Mouse (Mus musculus) left cerebral cortex, adult 9 months (tissue): ENCODE results near the gene Abcg4.
A peak's percentile ranks its signal among the peaks of the same experiment; 100 is the strongest.
"Not testable (repeated sequence)": the region's sequence is repeated elsewhere in the genome, so short reads cannot be mapped to it uniquely, and the experiment has no call there.

Source experiments
- DNase-seq, 2 experiments: peaks; one replicate each; pipeline ENCODE4 v3.0.0; 2022; ENCODE audit warnings: low spot score in 2 of 2

Abcg4 gene

DNA sequence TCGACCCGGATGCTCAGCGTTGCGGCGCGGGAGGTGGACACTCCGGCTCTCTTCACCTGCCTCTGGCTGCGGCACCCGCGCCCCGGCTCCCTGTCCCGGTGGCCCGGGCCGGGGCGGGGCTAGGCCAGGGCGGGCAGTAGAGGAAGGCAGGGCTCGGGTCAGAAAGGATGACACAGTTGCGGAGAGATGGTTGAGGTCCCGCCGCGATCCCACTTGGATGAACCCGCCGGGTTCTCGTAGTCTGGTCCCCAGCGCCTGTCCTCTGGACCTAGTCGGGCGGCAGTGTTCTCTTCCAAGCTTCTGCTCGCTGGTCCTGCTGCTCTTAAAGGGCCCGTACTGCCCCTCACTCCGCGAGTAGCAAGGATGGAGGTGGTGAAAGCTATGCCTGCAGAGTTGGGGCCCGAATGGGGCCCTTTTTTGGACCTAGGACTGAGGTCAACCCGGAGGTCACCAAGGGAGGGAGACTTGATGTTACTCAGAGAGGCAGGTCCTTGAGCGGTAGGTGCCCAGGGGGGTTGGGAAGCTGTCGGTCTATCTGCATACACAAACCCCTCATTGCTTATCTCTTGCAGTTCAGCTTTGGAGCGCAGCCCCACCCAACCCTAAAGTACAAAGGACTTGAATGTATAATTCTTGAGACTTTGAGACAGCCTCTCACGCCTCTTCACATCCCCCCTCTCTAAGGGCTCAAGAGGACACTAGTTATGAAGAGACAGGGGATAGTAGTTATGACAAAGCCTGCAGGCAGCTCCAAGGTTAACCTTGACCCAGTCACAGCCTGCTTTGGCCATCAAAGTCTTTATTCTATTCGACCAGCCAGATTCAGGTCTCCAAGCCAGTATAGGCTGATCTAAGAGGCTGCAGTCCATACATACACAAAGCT lies at the start of gene Abcg4:
TSS of gene Abcg4 (minus strand) at position 540 of the 883 bp plus-strand sequence.
- peak in 1 of 2 experiments; percentile 50 for DNase-seq

DNA sequence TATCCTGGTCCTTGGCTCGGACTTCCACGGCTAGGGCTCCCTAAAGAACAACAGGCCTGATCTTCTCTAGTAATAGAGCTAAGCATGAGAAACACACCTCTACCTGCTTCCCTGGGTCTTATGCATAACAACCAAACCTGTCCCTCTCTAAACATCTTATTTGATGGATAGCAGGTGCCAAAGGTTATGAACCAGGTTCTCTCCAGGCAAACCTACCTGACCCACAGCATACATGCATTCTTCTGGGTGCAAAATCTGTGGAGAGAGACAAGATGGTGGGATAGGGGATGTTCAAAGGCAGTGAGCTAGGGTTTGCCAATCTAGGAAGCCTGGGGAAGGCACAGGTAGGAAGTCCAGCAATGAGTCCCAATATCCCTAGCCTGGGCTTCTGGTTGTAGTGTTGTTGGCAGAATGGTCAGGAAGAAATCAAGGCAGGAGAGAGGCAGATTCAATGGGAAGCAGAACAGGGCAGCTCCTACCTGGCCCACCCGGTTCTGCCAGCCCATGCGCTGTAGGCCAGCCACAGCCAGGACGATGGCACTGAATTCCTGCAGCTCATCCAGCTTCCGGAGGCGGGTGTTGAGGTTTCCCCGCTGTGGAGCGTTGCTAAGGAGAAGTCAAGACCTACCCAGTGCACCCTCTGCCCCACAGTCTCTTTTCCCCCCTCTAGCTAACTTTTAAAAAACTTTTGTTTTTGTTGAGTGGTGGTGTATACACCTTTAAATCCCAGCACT lies 49.2 kb upstream of the Abcg4 start:
- DNase-seq: no peak

DNA sequence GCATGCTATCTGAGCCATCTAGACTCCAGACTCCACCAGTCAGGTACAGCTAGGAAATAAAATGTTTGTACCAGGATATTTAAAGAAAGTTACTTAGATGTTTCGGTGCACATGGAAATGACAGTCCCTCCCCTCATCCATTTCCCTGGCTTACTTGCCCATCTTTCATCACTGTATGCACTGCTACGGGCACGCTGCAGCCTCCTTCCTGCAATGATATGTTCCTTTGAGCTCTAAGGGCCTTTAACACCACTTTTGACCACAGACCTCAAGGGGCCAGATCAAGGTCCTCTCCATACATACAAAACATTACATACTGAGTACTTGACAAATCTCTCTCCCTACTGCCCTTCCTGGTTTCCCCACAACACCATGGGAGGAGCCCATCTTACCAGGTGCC lies 48.5 kb upstream of the Abcg4 start:
- no peak for DNase-seq

DNA sequence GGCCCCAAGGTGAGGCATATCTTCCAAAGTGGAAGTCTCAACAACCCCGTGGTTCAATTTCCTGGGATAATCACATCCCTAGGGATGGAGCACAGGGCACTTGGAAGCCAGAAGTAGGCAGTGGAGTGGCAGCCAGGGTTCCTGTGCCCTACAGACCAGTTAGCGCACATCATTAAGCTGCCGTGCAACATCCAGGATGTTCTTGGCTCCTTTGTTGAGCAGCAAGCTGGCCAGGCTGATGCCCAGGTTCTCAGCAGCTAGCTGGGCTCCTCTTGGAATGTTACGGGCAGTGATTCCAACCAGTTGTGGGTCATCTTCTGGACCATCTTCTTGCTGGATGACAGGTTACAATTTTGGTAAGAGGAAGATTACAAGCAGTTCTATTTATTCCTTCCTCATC lies 48.1 kb upstream of the Abcg4 start:
- DNase-seq: not testable (repeated sequence)

DNA sequence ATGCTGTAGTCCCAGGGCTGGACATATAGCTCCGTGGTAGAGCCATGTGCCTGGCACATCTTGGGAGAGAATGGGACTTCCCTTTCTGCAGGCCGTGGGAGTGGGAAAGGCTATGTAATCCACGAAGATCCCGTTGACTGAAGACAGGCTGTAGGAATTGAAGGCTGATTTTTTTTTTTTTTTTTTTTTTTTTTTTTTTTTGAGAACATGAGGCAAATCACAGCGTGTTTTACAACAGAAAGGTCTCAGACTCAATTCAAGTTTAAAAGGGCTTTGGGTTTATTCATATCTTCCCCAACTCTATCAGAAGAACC lies 47.6 kb upstream of the Abcg4 start:
- no peak for DNase-seq

DNA sequence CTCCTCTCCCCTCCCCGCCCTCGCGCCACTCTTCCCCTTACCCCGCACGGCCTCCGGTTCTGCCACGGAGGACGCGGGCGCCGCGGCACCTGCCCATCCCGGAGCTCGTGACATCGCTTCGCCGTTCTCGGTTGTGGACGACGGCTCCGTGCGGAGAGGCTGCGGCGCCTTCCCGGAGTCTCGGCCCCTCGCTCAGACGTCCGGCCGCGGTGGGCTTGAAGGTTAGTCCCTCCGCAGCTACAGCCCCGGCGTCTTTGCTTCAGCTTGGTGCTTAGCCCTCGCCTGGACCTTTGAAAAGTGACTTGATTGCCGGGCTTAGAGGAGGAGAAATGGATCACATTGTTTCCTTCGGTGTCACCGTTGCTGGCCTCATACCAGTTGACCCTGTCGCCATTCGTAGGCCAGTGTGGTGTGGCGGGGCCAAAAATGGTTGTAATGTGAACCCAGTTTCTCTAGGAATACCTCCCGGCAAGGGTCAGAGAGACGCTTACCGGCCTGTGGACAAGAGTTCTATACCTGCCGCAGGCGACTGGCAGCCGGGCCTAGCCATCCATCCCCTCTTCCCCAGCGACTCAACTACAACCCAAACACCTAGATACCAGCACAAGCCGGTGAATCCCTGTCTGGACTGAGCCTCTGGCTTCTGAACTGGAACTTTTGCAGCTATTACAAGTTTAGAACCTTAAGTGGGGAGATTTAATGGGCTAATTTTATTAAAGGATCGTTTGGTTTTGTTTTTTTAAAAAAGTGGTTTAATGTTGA lies 47.1 kb upstream of the Abcg4 start:
- DNase-seq: no peak

DNA sequence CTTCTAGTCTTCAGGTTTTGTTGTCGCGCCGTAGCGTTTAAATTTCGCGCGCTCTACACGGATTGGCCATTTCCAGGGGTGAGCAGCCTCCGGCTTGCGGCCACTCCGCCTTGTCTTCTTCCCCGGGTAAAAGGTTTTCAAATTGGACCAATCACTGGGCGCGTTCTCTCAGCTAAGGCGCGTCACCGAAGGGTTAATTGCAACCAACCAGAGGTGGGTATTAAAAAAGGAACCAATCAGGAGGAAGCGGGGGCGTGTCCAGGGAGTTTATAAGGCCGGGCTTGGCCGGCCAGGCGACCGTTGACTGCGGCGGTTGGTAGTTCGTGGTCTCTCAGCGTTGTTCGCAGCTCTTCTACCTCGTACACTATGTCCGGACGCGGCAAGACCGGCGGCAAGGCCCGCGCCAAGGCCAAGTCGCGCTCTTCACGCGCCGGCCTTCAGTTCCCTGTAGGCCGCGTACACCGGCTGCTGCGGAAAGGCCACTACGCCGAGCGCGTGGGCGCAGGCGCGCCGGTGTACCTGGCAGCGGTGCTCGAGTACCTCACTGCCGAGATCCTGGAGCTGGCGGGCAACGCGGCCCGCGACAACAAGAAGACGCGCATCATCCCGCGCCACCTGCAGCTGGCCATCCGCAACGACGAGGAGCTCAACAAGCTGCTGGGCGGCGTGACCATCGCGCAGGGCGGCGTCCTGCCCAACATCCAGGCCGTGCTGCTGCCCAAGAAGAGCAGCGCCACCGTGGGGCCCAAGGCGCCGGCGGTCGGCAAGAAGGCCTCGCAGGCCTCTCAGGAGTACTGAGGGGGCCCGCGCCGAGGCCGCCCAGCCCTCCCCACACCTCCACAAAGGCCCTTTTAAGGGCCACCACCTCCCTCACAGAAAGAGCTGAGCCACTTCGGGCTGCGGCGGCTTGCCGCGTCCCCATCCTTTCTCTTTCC lies 46.2 kb upstream of the Abcg4 start, which contains the start of gene H2afx:
TSS of gene H2afx (plus strand) at position 299 of the 935 bp plus-strand sequence.
- DNase-seq: peak; percentile 99 to 100

DNA sequence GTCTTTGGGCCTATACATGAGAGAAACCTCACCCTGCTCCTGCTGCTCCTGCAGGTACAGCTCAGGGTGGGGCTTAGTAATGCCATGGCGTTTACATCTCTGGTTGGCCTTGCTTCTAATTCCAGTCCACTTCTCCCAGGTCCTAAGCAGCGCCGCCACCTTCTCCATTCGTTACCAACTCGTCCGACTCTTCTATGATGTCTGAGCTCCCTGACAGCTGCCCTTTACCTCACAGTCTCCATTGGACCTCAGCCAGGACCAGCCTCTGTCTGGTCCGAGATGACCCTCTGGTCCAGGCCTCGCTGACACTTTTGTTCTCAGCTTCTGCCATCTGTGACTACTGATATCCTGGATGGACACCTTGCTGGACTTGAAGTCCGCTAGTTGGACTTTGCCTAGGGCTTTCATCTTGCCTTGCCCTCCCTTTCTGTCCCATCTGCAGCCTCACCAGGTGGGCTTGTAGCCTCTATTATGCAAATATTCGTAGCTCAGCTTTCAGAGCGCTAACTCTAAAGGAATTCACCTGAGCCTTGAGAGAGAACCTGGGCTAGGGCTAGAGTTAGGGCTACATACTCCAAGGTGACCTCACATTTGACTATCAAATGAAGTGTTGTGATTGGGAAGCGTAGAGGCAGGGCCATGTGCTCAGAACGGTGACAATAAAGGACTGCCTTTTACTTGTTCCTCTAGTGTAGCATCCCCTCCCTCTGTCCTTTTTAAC lies 44.7 kb upstream of the Abcg4 start:
- no peak for DNase-seq

DNA sequence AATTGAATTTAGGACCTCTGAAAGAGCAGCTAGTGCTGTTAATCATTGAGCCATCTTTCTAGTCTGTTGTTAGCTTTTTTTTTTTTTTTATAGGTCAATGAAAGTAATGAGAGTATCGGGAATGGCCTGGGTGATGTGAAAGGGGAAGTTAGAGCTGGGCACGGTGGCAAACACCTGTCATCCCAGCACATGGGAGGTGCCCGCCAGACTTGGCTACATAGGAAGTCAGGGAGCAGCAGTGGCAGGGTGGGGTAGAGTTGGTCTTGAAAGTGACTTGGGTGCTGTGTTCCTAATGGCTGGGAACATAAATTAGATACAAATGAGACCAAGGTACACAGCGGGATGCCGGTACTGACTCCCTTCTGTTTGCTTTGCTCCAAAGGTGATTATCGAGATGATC lies 42.3 kb upstream of the Abcg4 start:
- DNase-seq: no peak

DNA sequence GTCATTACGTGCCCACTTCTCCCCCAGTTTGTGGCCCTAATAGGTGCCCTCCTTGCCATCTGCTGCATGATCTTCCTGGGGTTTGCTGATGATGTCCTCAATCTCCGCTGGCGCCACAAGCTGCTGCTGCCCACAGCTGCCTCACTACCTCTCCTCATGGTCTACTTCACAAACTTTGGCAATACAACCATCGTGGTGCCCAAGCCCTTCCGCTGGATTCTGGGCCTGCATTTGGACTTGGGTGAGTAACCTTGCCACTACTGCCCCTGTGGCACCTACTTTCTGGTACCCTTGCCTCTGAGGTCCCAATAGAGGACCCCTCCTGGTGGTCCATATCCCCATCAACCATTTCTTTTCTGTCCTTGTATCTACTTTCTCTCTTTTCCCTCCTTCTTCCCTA lies 39.5 kb upstream of the Abcg4 start:
- DNase-seq: no peak

DNA sequence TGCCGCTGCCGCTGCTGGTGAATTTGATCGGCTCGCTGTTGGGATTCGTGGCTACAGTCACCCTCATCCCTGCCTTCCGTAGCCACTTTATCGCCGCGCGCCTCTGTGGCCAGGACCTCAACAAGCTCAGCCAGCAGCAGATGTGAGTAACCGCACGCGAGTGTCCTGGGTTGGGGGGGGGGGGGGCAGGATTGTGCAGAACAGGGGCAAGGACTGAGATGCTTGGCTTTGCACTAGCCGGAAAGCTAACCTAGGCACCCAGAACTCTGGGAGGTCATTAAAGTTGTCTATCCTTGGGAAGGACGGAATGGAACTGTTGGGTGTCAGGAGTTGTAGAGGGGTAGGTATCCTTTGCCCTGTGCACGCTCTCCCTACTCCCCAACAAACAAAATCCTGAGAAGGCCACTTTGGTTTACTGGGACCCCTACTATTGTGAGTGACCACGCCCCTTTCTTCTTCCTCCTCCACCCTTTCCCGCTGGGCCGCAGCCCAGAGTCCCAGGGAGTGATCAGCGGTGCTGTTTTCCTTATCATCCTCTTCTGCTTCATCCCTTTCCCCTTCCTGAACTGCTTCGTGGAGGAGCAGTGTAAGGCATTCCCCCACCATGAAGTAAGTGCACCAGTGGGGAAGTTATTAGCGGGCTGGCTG lies 38.8 kb upstream of the Abcg4 start:
- DNase-seq: no peak

DNA sequence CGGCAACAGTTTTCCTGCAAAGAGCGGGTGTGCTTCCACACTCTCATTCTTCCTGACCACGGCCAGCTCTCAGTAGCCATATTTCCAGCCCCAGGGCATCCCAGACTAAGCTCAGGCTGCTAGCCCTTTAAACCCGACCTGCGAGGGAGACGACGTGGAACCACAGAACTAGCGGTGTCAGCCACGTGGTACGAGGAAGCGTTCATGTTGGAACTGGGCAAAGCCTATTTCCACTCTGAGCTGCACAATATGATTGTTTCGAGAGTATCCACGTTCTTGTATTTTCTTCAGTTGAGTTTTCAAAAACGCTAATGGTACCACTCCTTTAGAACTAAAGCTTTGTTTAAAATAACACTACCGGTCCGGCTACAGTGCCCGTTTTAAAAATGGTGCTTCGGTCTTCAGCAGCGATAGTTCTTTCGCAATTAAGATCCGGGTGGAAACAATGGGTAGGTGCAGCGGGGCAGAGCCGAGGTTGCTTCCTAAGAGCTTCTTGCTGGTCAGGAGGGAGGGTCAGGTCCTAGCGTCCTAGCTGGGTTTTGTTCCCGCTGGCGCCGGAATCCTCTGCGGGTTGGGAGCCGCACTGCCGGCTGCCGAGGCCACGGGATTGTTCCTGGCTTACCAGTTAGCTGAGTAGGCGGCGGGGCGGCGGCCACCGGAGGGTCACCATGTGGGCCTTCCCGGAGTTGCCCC lies 38.1 kb upstream of the Abcg4 start:
- peak in 1 of 2 experiments; percentile 92 for DNase-seq

DNA sequence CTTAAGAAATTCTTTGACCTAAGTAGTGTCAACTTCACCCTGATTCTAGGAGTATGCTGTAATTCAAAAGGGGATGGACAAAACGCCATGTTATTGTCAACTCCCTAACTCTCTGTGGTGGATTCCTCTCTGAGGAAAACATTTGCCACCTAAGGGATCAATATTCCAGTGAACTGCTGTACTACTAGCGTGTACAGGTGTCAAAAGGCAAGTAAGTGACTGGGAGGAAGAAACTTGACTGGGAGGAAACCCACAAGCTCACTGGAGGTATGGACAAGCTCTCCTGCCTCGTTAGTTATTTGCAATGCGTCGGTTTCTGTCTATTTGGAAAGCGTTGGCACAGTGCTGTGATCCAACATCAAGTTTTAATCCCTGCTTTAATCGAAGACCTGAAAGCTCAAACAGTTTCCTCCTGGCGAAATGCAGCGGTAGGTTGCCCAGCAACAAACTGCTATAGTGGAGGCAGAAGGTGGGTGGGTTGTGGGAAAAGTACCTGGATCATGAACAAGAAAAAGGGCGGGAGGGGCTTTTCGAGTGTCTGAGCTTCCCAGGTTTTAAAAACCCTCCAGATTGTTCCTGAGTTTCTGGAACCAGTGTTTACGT lies 37.5 kb upstream of the Abcg4 start, which contains the start of gene Dpagt1:
TSS of gene Dpagt1 (plus strand) at position 252 of the 603 bp plus-strand sequence.
- DNase-seq: no peak

DNA sequence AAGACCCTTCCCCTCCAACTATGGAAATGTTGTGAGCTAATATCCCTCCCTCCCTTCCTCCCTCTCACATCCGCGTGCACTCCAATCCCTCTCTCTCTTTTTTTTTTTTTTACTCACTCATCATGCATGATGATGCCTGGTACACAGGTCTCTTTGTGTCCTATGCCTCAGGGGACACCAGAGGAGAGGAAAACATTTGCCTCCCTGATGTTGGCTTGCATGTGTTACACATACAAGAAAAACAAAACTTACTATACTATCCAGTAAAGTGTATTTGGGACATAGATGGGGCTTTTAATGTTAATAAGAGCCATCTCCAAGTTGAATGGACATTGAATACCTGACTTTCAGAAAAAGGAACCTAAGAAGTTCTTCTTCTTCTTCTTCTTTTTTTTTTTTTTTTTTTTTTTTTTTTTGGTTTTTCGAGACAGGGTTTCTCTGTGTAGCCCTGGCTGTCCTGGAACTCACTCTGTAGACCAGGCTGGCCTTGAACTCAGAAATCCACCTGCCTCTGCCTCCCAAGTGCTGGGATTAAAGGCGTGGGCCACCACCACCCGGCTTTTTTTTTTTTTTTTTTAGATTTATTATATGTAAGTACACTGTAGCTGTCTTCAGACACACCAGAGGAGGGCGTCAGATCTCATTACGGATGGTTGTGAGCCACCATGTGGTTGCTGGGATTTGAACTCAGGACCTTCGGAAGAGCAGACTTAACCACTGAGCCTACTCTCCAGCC lies 36.8 kb upstream of the Abcg4 start:
- not testable (repeated sequence) for DNase-seq

DNA sequence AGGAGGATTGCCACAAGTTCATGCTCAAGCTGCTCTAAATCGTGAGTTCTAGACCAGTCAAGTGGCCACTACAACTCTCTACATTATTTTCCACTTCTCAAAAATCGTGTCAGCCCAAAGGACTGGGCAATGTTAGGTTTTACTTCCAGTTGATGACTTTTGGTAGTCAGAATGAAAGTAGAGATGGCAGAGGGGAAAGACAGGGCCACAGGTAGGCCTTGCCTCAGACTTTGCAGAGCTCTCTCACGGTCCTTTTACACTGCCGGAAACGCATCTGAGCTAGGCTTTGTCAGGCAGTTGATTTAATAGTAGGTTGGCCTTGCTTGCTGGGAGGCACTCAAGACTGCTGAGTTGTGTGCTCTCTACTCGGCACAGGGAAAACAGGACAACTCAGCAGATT lies 35.7 kb upstream of the Abcg4 start:
- DNase-seq: no peak

DNA sequence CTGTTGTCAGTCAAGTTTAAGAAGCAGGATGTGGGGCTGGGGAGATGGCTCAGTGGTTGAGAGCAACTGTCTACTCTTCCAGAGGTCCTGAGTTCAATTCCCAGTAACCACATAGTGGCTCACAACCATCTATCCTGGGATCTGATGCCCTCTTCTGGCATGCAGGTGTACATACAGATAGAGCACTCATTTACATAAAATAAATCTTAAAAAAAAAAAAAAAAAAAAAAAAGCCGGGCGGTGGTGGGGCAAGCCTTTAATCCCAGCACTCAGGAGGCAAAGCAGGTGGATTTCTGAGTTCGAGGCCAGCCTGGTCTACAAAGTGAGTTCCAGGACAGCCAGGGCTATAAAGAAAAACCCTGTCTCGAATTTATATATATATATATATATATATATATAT lies 35.2 kb upstream of the Abcg4 start:
- not testable (repeated sequence) for DNase-seq

DNA sequence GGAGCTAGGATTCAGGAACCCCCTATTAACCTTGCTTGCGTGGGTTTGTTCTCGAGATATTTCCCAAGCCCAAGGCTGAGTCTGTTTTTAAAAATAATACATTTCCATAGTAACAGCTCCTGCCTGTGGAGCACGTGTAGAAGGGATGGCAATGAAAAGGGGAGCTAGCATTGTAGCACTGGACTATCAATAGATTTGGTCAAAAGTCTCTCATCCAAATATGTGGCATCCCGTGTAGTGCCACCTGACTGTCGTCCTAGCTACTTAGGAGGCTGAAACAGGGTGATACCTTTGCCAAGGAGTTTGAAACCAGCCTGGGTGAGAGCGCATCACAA lies 32.4 kb upstream of the Abcg4 start:
- DNase-seq: peak in 1 of 2 experiments; percentile 66
